Mouse (Mus musculus): ENCODE results near the gene Spint1. TPM values are rescaled to one million over a fixed set of nuclear protein-coding genes. Genes with fewer than 3 reads are reported as not detected.

The Spint1 gene
- polyA plus RNA-seq, 1 experiment from 2014 or later = 0.56 TPM

GRCm38 (mm10) chr2:119208344-119209175 is 28.6 kb upstream of the Spint1 start, which contains the start of the genes Zfyve19 and Dnajc17:
Gene Zfyve19 (plus strand): TSS chr2:119208617.
Gene Dnajc17 (minus strand): TSS chr2:119208795.
- Histone ChIP-seq H3K27ac (replicated peaks) (peak within 1 kb of the TSS; percentile 91), H3K4me2 (replicated peaks) (peak within 1 kb of the TSS; percentile 65), H3K9me3 (no peaks in the 10 kb centered on the region), H3K9ac (replicated peaks) (peak within 1 kb of the TSS; percentile 83), H3K4me1 (peaks cover 22% of the 10 kb centered on the region), H3K27me3 (no peaks in the 10 kb centered on the region), H3K4me3 (peak within 1 kb of the TSS; percentile 86), H3K36me3 (peaks cover 29% of the 10 kb centered on the region)
- peak; percentile 98 for ATAC-seq (replicated peaks)
- under 1% methylated on average over 51 of the region's 51 CpGs for WGBS

- peak overlapping the region; percentile 86 for H3K4me3 ChIP-seq
- no peak; the same call in 1 of the 2 replicates for ATAC-seq (replicated peaks)
- under 1% methylated on average over 13 of the region's 13 CpGs for WGBS
Observed at GRCm38 (mm10) chr2:119209176-119209507, 28.0 kb upstream of the Spint1 start.

GRCm38 (mm10) chr2:119229775-119230704 is 7.1 kb upstream of the Spint1 start, which contains the start of gene Ppp1r14d:
Gene Ppp1r14d (minus strand): TSS chr2:119229906.
- no peak within 1 kb of the TSS for H3K27ac ChIP-seq (replicated peaks)
- no peak within 1 kb of the TSS for H3K4me2 ChIP-seq (replicated peaks)
- peaks cover 5% of the 10 kb centered on the region; the same call in 1 of the 2 replicates for H3K27me3 ChIP-seq
- no peaks in the 10 kb centered on the region for H3K9me3 ChIP-seq
- no peak within 1 kb of the TSS for H3K9ac ChIP-seq (replicated peaks)
- H3K36me3 ChIP-seq = no peaks in the 10 kb centered on the region
- H3K4me3 ChIP-seq = no peak within 1 kb of the TSS
- 71% methylated on average over 6 of the region's 6 CpGs for WGBS
- no peak for ATAC-seq (replicated peaks)
- H3K4me1 ChIP-seq = no peaks in the 10 kb centered on the region

More at GRCm38 (mm10) chr2:119209176-119209507, 28.0 kb upstream of the Spint1 start:
- Histone ChIP-seq H3K27ac (replicated peaks) (peak overlapping the region; percentile 72), H3K4me2 (replicated peaks) (peak overlapping the region; percentile 59), H3K9ac (replicated peaks) (peak overlapping the region; percentile 83), H3K9me3 (no peaks in the 10 kb centered on the region), H3K27me3 (no peaks in the 10 kb centered on the region), H3K36me3 (peaks cover 30% of the 10 kb centered on the region), H3K4me1 (peaks cover 22% of the 10 kb centered on the region)

GRCm38 (mm10) chr2:119236682-119237209 is 416 bp upstream of the Spint1 start:
- Histone ChIP-seq H3K36me3 (no peaks in the 10 kb centered on the region), H3K4me2 (replicated peaks) (peak overlapping the region; percentile 57), H3K4me1 (peaks cover 14% of the 10 kb centered on the region), H3K9me3 (no peaks in the 10 kb centered on the region), H3K9ac (replicated peaks) (no peak overlapping the region), H3K27me3 (peaks cover 57% of the 10 kb centered on the region), H3K4me3 (peak overlapping the region; percentile 36), H3K27ac (replicated peaks) (no peak overlapping the region)
- WGBS = 6% methylated on average over 25 of the region's 25 CpGs
- ATAC-seq (replicated peaks) = no peak

GRCm38 (mm10) chr2:119237871-119238220 is 684 bp downstream of the Spint1 start:
- H3K36me3 ChIP-seq = no peaks in the 10 kb centered on the region
- H3K27me3 ChIP-seq = peaks cover 57% of the 10 kb centered on the region
- no peak overlapping the region for H3K9ac ChIP-seq (replicated peaks)
- H3K9me3 ChIP-seq = no peaks in the 10 kb centered on the region
- H3K4me2 ChIP-seq (replicated peaks) = peak overlapping the region; percentile 57
- H3K4me3 ChIP-seq = peak overlapping the region; percentile 36
- no peak for ATAC-seq (replicated peaks)
- H3K27ac ChIP-seq (replicated peaks) = no peak overlapping the region
- 1% methylated on average over 31 of the region's 31 CpGs for WGBS
- peaks cover 14% of the 10 kb centered on the region for H3K4me1 ChIP-seq

GRCm38 (mm10) chr2:119238671-119239070 is 1.5 kb downstream of the Spint1 start:
- Histone ChIP-seq H3K4me2 (replicated peaks) (no peak overlapping the region), H3K9me3 (no peaks in the 10 kb centered on the region), H3K36me3 (no peaks in the 10 kb centered on the region), H3K27ac (replicated peaks) (no peak overlapping the region), H3K27me3 (peaks cover 57% of the 10 kb centered on the region), H3K4me1 (peaks cover 14% of the 10 kb centered on the region), H3K4me3 (no peak overlapping the region), H3K9ac (replicated peaks) (no peak overlapping the region)
- ATAC-seq (replicated peaks) = no peak
- WGBS = 66% methylated on average over 2 of the region's 2 CpGs

GRCm38 (mm10) chr2:119240075-119240818 is 3.1 kb downstream of the Spint1 start:
- Histone ChIP-seq H3K36me3 (no peaks in the 10 kb centered on the region), H3K9me3 (no peaks in the 10 kb centered on the region), H3K9ac (replicated peaks) (no peak overlapping the region), H3K4me2 (replicated peaks) (no peak overlapping the region), H3K27me3 (peaks cover 50% of the 10 kb centered on the region), H3K4me1 (peaks cover 14% of the 10 kb centered on the region), H3K27ac (replicated peaks) (no peak overlapping the region), H3K4me3 (no peak overlapping the region)
- ATAC-seq (replicated peaks) = no peak
- 72% methylated on average over 4 of the region's 4 CpGs for WGBS

GRCm38 (mm10) chr2:119240819-119241186 is 3.6 kb downstream of the Spint1 start:
- H3K9ac ChIP-seq (replicated peaks) = no peak overlapping the region
- no peak overlapping the region for H3K4me2 ChIP-seq (replicated peaks)
- 90% methylated on average over 4 of the region's 4 CpGs for WGBS
- no peak overlapping the region for H3K4me3 ChIP-seq
- no peak overlapping the region for H3K27ac ChIP-seq (replicated peaks)
- no peak for ATAC-seq (replicated peaks)
- no peaks in the 10 kb centered on the region for H3K36me3 ChIP-seq
- H3K27me3 ChIP-seq = peaks cover 44% of the 10 kb centered on the region
- H3K9me3 ChIP-seq = no peaks in the 10 kb centered on the region
- H3K4me1 ChIP-seq = peaks cover 14% of the 10 kb centered on the region

GRCm38 (mm10) chr2:119242548-119242947 is 5.4 kb downstream of the Spint1 start:
- H3K9ac ChIP-seq (replicated peaks) = no peak overlapping the region
- H3K27ac ChIP-seq (replicated peaks) = no peak overlapping the region
- no peaks in the 10 kb centered on the region for H3K36me3 ChIP-seq
- no peaks in the 10 kb centered on the region for H3K9me3 ChIP-seq
- 85% methylated on average over 9 of the region's 9 CpGs for WGBS
- peaks cover 5% of the 10 kb centered on the region; the same call in 1 of the 2 replicates for H3K4me1 ChIP-seq
- H3K27me3 ChIP-seq = peaks cover 27% of the 10 kb centered on the region
- no peak overlapping the region for H3K4me2 ChIP-seq (replicated peaks)
- no peak overlapping the region for H3K4me3 ChIP-seq
- no peak for ATAC-seq (replicated peaks)

- Histone ChIP-seq H3K4me1 (no peaks in the 10 kb centered on the region), H3K36me3 (no peaks in the 10 kb centered on the region), H3K27ac (replicated peaks) (no peak overlapping the region), H3K9me3 (no peaks in the 10 kb centered on the region), H3K4me3 (no peak overlapping the region), H3K9ac (replicated peaks) (no peak overlapping the region), H3K4me2 (replicated peaks) (no peak overlapping the region), H3K27me3 (0 out of 2 replicates have a peak, but pooled peaks cover 3% of the 10 kb centered on the region)
- no peak for ATAC-seq (replicated peaks)
- 81% methylated on average over 7 of the region's 7 CpGs for WGBS
Observed at GRCm38 (mm10) chr2:119245246-119245645, 8.1 kb downstream of the Spint1 start.

- H3K4me3 ChIP-seq = no peak overlapping the region
- no peak for ATAC-seq (replicated peaks)
- 0 out of 2 replicates have a peak, but pooled peaks cover 3% of the 10 kb centered on the region for H3K27me3 ChIP-seq
- H3K4me2 ChIP-seq (replicated peaks) = no peak overlapping the region
- H3K27ac ChIP-seq (replicated peaks) = no peak overlapping the region
- no peaks in the 10 kb centered on the region for H3K36me3 ChIP-seq
- no peaks in the 10 kb centered on the region for H3K4me1 ChIP-seq
- no peak overlapping the region for H3K9ac ChIP-seq (replicated peaks)
- 79% methylated on average over 9 of the region's 9 CpGs for whole genome bisulfite sequencing
- no peaks in the 10 kb centered on the region for H3K9me3 ChIP-seq
Observed at GRCm38 (mm10) chr2:119247904-119248303, 10.7 kb downstream of the Spint1 start.
